Mouse (Mus musculus) intestine, embryonic 14.5 days (tissue): ENCODE results near the gene Gtf3c3. TPM values are rescaled to one million over a fixed set of nuclear protein-coding genes. Genes with fewer than 3 reads are reported as not detected.

ENCODE experiments used
- ATAC-seq: fragments of 200-750 bp; cut with Nextera tagmentation; replicated peaks from 2 replicates; pipeline ENCODE4 v1.8.0; 2017; ENCODE audit warnings: low read depth, moderate number of reproducible peaks, moderate TSS enrichment, moderate library complexity; ENCODE audit not compliant: low FRiP score, low TSS enrichment
- DNase-seq: peaks from one replicate; pipeline ENCODE4 v3.0.0-alpha.2; 2018; ENCODE audit warnings: low spot score
- H3K27ac ChIP-seq: fragments of 300-500 bp; sonication (generic); 2 replicates; pipeline ENCODE4 v1.5.1; 2014; ENCODE audit warnings: low read depth, mild to moderate bottlenecking, control low read depth
- H3K27me3 ChIP-seq: fragments of 300-500 bp; sonication (generic); replicated peaks from 2 replicates; pipeline ENCODE4 v1.6.1; 2014; ENCODE audit warnings: low read length, control low read depth; ENCODE audit not compliant: control insufficient read depth, insufficient read depth
- H3K36me3 ChIP-seq: fragments of 300-500 bp; sonication (generic); 2 replicates; pipeline ENCODE4 v1.6.1; 2014; ENCODE audit warnings: low read length, control low read depth; ENCODE audit not compliant: control insufficient read depth, insufficient read depth
- H3K4me1 ChIP-seq: fragments of 300-500 bp; sonication (generic); replicated peaks from 2 replicates; pipeline ENCODE4 v1.6.1; 2014; ENCODE audit warnings: low read length, control low read depth, mixed read lengths; ENCODE audit not compliant: control insufficient read depth, insufficient read depth
- H3K4me2 ChIP-seq: fragments of 300-500 bp; sonication (generic); 2 replicates; pipeline ENCODE4 v1.6.1; 2014; ENCODE audit warnings: low read length
- H3K4me3 ChIP-seq: fragments of 300-500 bp; sonication (generic); 2 replicates; pipeline ENCODE4 v1.5.1; 2014; ENCODE audit warnings: low read depth, low read length, control low read depth, mixed read lengths
- H3K9ac ChIP-seq: fragments of 300-500 bp; sonication (generic); 2 replicates; pipeline ENCODE4 v1.6.1; 2014; ENCODE audit warnings: mild to moderate bottlenecking, low read length
- H3K9me3 ChIP-seq: fragments of 300-500 bp; sonication (generic); 2 replicates; pipeline ENCODE4 v1.6.1; 2016; ENCODE audit warnings: low read length, control low read depth; ENCODE audit not compliant: control insufficient read depth
- WGBS: fragments of 180-500 bp; shearing (Covaris S2); extraction: QIAGEN DNeasy Blood & Tissue Kit; methylation state at CpG from one replicate; pipeline ENCODE4 v1.1.7; 2014; 5-methylcytosine and 5-hydroxymethylcytosine counted together
- polyA plus RNA-seq: library from polyadenylated mRNA; unstranded; fragments of >200 nt; fragmentation: Nextera tagmentation; extraction: Ambion mirVana; gene quantifications from 2 replicates; pipeline ENCODE4 v1.2.1, GENCODE M21; 2014

Gene Gtf3c3
- polyA plus RNA-seq, 1 experiment from 2014 or later = 22.6 TPM

DNA sequence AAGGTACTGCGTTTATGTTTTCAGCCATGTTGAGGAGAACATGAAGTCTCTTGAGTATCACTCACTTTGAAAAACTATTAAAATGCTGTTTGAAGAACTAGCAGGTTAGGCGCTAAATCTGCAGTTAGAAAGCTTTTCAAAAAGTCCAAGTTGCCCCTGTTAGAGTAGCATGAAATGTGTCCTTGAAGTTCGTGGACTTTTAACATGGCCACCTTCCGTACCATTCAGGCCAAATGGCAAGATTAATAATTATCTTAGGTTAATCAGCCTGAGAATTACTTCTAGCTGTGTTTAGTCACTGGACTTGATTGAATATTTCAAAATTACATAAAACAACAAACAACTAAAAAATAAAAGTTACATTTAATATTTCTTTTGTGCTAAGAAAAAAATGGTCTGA, 84.0 kb downstream of the Gtf3c3 start:
- ATAC-seq = no peak
- Histone ChIP-seq H3K4me1 (no peaks in the 10 kb centered on the region), H3K9ac (no peak overlapping the region), H3K9me3 (no peaks in the 10 kb centered on the region), H3K36me3 (no peaks in the 10 kb centered on the region), H3K27ac (no peak overlapping the region), H3K4me3 (no peak overlapping the region), H3K4me2 (no peak overlapping the region), H3K27me3 (no peaks in the 10 kb centered on the region)
- 92% methylated on average over 4 of the region's 4 CpGs for WGBS
- no peak for DNase-seq

Other genes with a start within 250 kb of the Gtf3c3 start
- 1.6 and 2.2 TPM in 2 replicates for gene Hecw2, start 243.8 kb downstream of the Gtf3c3 start, polyA plus RNA-seq
- 0.20 and 0.24 TPM in 2 replicates for gene Ccdc150, start 188.3 kb downstream of the Gtf3c3 start, polyA plus RNA-seq
- 13.0 and 14.6 TPM in 2 replicates for gene Pgap1, start 118.7 kb upstream of the Gtf3c3 start, polyA plus RNA-seq